Mouse (Mus musculus): Measurements from ENCODE around the gene Ubap1. TPM values are rescaled to one million over a fixed set of nuclear protein-coding genes. Genes with fewer than 3 reads are reported as not detected.
A peak's percentile ranks its signal among the peaks of the same experiment; 100 is the strongest.

Gene Ubap1
- polyA plus RNA-seq, 1 experiment from 2014 or later = 75.5 TPM

DNA sequence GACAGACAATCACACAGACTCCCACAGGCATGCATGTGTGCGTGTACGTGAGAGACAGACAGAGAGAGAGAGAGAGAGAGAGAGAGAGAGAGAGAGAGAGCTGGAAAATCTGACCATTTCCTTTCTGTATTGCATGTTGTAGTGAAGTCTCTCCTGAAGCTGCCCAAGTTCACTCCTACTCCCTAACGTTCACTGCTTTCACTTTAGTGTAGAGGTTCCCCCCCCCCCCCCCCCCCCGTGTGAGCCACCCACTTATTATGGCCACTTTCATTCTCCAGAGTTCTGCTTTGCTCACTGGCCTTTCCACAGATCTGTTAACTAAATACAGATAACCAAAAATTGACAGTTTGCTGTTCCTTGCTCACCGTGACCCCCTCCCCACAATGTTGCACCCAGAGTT is 957 bp upstream of the Ubap1 start:
- no peak for ATAC-seq (ENCODE audit: low FRiP score)
- Histone ChIP-seq H3K4me1 (replicated peaks; ENCODE audit: control insufficient read depth, insufficient read depth, low read length) (no peaks in the 10 kb centered on the region), H3K9me3 (ENCODE audit: control insufficient read depth, low read length) (no peaks in the 10 kb centered on the region), H3K36me3 (ENCODE audit: control insufficient read depth, insufficient read depth, low read length) (no peaks in the 10 kb centered on the region), H3K27ac (ENCODE audit: low read depth, low read length) (no peak overlapping the region), H3K4me3 (ENCODE audit: low read depth, low read length) (no peak overlapping the region), H3K4me2 (replicated peaks; ENCODE audit: low read depth, low read length) (no peak overlapping the region), H3K9ac (ENCODE audit: low read depth, low read length) (no peak overlapping the region), H3K27me3 (ENCODE audit: control insufficient read depth, insufficient read depth, low read length) (no peaks in the 10 kb centered on the region)
- WGBS = 54% methylated on average over 5 of the region's 5 CpGs
- no peak for DNase-seq (ENCODE audit: low spot score)

DNA sequence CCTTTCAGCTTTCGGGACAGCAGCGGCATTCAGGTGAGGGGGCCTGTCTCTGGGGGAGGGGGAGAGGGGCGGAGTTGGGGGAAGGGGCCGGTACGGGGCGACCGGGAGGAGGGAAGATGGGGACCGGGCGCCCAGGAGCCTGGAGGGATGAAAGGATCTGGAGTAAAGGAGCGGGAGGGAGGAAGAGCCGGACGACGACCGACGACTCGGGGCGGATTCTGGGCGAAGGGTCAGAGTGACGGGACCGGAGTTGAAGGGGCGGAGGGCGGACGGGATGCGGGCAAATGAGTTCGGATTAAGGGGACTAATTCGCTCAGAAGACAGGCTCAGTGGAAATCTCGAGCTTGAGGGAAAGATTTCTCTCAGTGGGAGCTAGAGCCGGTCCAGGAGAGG is 399 bp downstream of the Ubap1 start:
- Histone ChIP-seq H3K27ac (ENCODE audit: low read depth, low read length) (peak overlapping the region; percentile 88), H3K9ac (ENCODE audit: low read depth, low read length) (peak overlapping the region; percentile 91), H3K4me3 (ENCODE audit: low read depth, low read length) (peak overlapping the region; percentile 90), H3K4me1 (replicated peaks; ENCODE audit: control insufficient read depth, insufficient read depth, low read length) (no peaks in the 10 kb centered on the region), H3K36me3 (ENCODE audit: control insufficient read depth, insufficient read depth, low read length) (no peaks in the 10 kb centered on the region), H3K4me2 (replicated peaks; ENCODE audit: low read depth, low read length) (peak overlapping the region; percentile 58), H3K27me3 (ENCODE audit: control insufficient read depth, insufficient read depth, low read length) (no peaks in the 10 kb centered on the region), H3K9me3 (ENCODE audit: control insufficient read depth, low read length) (no peaks in the 10 kb centered on the region)
- 1% methylated on average over 28 of the region's 28 CpGs for WGBS
- ATAC-seq (ENCODE audit: low FRiP score) (peak; percentile 85), DNase-seq (ENCODE audit: low spot score) (no peak)

DNA sequence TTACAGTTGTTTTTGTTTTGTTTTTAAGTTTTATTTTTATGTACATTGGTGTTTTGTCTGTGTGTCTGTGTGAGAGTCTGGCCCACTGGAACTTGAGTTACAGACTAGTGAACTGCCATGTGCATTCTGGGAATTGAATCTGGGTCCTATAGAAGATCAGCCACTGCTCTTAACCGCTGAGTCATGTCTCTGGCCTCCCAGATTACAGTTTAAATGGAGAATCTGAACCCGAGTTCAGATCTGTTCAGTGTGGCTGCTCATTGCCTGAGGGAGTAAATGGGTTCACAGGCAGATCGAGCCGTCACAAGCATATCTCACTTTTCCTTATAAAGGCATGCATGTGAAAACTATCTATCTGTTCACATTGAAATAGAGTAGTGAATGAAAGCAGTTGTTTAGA is 4.0 kb downstream of the Ubap1 start:
- Histone ChIP-seq H3K27ac (ENCODE audit: low read depth, low read length) (no peak overlapping the region), H3K4me1 (replicated peaks; ENCODE audit: control insufficient read depth, insufficient read depth, low read length) (no peaks in the 10 kb centered on the region), H3K4me3 (ENCODE audit: low read depth, low read length) (no peak overlapping the region), H3K27me3 (ENCODE audit: control insufficient read depth, insufficient read depth, low read length) (no peaks in the 10 kb centered on the region), H3K9me3 (ENCODE audit: control insufficient read depth, low read length) (no peaks in the 10 kb centered on the region), H3K36me3 (ENCODE audit: control insufficient read depth, insufficient read depth, low read length) (no peaks in the 10 kb centered on the region), H3K9ac (ENCODE audit: low read depth, low read length) (no peak overlapping the region), H3K4me2 (replicated peaks; ENCODE audit: low read depth, low read length) (no peak overlapping the region)
- ATAC-seq (ENCODE audit: low FRiP score) (no peak), DNase-seq (ENCODE audit: low spot score) (no peak)
- WGBS = 96% methylated on average over 4 of the region's 4 CpGs

DNA sequence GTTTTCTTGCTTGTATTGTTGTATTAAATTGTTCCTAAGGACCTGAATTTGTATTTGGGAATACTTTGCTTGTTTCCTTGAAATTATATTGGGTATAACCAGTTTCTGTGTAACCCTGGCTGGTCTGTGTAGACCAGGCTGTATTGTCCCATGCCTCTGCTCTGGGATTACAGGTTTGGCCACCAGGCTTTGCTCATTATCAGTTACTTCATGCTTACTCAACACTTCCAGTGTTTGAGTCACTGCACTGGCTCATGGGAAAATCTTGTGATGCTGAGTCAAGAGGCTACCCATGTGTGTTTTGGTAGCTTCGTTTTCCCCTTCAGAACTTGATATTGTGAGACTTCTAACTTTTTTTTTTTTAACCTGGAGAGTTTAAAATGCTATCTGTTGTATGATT is 4.5 kb downstream of the Ubap1 start:
- H3K9me3 ChIP-seq (ENCODE audit: control insufficient read depth, low read length) = no peaks in the 10 kb centered on the region
- H3K4me2 ChIP-seq (replicated peaks; ENCODE audit: low read depth, low read length) = no peak overlapping the region
- H3K27me3 ChIP-seq (ENCODE audit: control insufficient read depth, insufficient read depth, low read length) = no peaks in the 10 kb centered on the region
- H3K36me3 ChIP-seq (ENCODE audit: control insufficient read depth, insufficient read depth, low read length) = no peaks in the 10 kb centered on the region
- H3K4me1 ChIP-seq (replicated peaks; ENCODE audit: control insufficient read depth, insufficient read depth, low read length) = no peaks in the 10 kb centered on the region
- DNase-seq (ENCODE audit: low spot score) (no peak), ATAC-seq (ENCODE audit: low FRiP score) (no peak)
- H3K27ac ChIP-seq (ENCODE audit: low read depth, low read length) = no peak overlapping the region
- WGBS = 77% methylated on average over 1 of the region's 1 CpGs
- H3K4me3 ChIP-seq (ENCODE audit: low read depth, low read length) = no peak overlapping the region
- no peak overlapping the region for H3K9ac ChIP-seq (ENCODE audit: low read depth, low read length)

DNA sequence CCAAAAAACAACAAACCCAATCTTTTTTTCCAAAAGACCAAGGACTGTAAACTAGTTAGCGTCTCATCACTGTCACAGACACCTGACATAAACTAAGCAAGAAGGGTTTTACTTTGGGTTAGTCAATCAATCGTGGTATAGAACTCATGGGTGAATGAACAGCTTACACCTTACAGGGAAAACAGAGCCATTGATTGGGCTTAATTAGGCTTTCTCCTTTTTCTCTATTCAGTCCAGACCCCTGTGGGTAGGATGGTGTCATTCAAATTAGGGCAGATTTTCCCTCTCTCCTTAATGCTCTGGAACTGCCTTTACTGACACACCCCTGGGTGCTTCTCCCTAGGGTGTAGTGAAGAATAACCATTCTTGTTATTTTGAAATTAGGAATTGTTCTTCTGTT is 8.4 kb downstream of the Ubap1 start:
- H3K27me3 ChIP-seq (ENCODE audit: control insufficient read depth, insufficient read depth, low read length) = no peaks in the 10 kb centered on the region
- no peak overlapping the region for H3K4me2 ChIP-seq (replicated peaks; ENCODE audit: low read depth, low read length)
- no peak overlapping the region for H3K9ac ChIP-seq (ENCODE audit: low read depth, low read length)
- H3K4me3 ChIP-seq (ENCODE audit: low read depth, low read length) = no peak overlapping the region
- H3K4me1 ChIP-seq (replicated peaks; ENCODE audit: control insufficient read depth, insufficient read depth, low read length) = no peaks in the 10 kb centered on the region
- H3K9me3 ChIP-seq (ENCODE audit: control insufficient read depth, low read length) = no peaks in the 10 kb centered on the region
- H3K36me3 ChIP-seq (ENCODE audit: control insufficient read depth, insufficient read depth, low read length) = no peaks in the 10 kb centered on the region
- no peak for DNase-seq (ENCODE audit: low spot score)
- WGBS = 61% methylated on average over 2 of the region's 2 CpGs
- no peak for ATAC-seq (ENCODE audit: low FRiP score)
- H3K27ac ChIP-seq (ENCODE audit: low read depth, low read length) = no peak overlapping the region

DNA sequence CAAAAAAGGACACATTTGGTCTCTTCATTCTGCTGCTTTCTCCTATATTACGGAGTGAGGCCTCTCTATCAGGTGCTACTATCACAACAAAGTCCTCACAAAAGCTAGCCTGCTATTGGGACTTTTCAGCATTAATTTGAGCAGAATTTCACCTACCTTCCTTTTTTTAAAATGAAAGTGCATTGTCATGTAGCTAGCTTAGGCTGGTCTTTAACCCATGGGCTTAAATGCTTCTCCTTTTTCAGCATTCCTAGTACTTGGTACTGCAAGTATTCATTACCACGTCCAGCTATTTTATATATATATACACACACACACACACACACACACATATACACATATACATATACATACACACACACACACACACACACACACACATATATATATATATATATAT is 9.9 kb downstream of the Ubap1 start:
- Histone ChIP-seq H3K4me3 (ENCODE audit: low read depth, low read length) (no peak overlapping the region), H3K9ac (ENCODE audit: low read depth, low read length) (no peak overlapping the region), H3K9me3 (ENCODE audit: control insufficient read depth, low read length) (no peaks in the 10 kb centered on the region), H3K4me2 (replicated peaks; ENCODE audit: low read depth, low read length) (no peak overlapping the region), H3K36me3 (ENCODE audit: control insufficient read depth, insufficient read depth, low read length) (no peaks in the 10 kb centered on the region), H3K27ac (ENCODE audit: low read depth, low read length) (no peak overlapping the region), H3K27me3 (ENCODE audit: control insufficient read depth, insufficient read depth, low read length) (no peaks in the 10 kb centered on the region), H3K4me1 (replicated peaks; ENCODE audit: control insufficient read depth, insufficient read depth, low read length) (no peaks in the 10 kb centered on the region)
- WGBS = 97% methylated on average over 2 of the region's 2 CpGs
- ATAC-seq (ENCODE audit: low FRiP score) (no peak), DNase-seq (ENCODE audit: low spot score) (no peak)

DNA sequence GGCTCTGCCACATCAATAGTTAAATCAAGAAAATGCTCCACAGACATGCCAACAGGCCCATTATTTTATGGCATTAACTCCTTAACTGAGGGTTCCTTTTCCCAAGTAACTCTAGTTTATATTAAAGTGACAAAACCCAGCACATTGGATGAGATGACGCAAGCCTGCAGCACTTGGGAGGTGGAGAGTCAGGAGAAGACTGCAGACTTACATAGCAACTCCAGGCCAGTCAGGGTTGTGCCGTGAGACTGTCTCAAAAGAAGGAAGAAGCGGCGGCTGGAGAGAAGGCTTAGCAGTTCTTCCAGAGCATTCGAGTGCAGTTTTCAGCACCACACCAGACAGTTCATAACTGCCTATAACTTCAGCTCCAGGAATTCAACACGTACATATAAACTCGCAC is 10.6 kb downstream of the Ubap1 start:
- Histone ChIP-seq H3K27me3 (ENCODE audit: control insufficient read depth, insufficient read depth, low read length) (no peaks in the 10 kb centered on the region), H3K9me3 (ENCODE audit: control insufficient read depth, low read length) (no peaks in the 10 kb centered on the region), H3K4me3 (ENCODE audit: low read depth, low read length) (no peak overlapping the region), H3K27ac (ENCODE audit: low read depth, low read length) (no peak overlapping the region), H3K36me3 (ENCODE audit: control insufficient read depth, insufficient read depth, low read length) (no peaks in the 10 kb centered on the region), H3K4me2 (replicated peaks; ENCODE audit: low read depth, low read length) (no peak overlapping the region), H3K4me1 (replicated peaks; ENCODE audit: control insufficient read depth, insufficient read depth, low read length) (no peaks in the 10 kb centered on the region), H3K9ac (ENCODE audit: low read depth, low read length) (no peak overlapping the region)
- WGBS = 96% methylated on average over 7 of the region's 7 CpGs
- DNase-seq (ENCODE audit: low spot score) = no peak
- ATAC-seq (ENCODE audit: low FRiP score) = no peak

DNA sequence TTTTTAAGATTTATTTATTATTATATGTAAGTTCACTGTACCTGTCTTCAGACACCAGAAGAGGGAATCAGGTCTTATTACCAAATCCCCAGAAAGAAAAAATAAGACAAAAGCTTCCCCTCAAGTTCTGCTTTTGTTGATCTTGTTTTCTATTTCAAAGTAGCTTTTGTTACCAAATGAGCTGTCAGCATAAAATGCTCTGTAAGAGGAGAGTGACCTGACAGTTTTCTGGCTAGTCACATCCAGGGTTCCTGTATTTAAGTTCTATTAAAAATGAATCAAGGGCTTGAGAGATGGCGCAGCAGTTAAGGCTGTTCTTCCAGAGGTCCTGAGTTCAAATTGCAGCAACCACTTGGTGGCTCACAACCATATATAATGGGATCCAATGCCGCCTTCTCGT is 12.3 kb downstream of the Ubap1 start:
- DNase-seq (ENCODE audit: low spot score) (no peak), ATAC-seq (ENCODE audit: low FRiP score) (no peak)
- WGBS = 91% methylated on average over 3 of the region's 3 CpGs
- no peaks in the 10 kb centered on the region for H3K27me3 ChIP-seq (ENCODE audit: control insufficient read depth, insufficient read depth, low read length)
- no peaks in the 10 kb centered on the region for H3K9me3 ChIP-seq (ENCODE audit: control insufficient read depth, low read length)
- no peak overlapping the region for H3K4me2 ChIP-seq (replicated peaks; ENCODE audit: low read depth, low read length)
- H3K4me1 ChIP-seq (replicated peaks; ENCODE audit: control insufficient read depth, insufficient read depth, low read length) = no peaks in the 10 kb centered on the region
- H3K9ac ChIP-seq (ENCODE audit: low read depth, low read length) = no peak overlapping the region
- H3K4me3 ChIP-seq (ENCODE audit: low read depth, low read length) = no peak overlapping the region
- H3K27ac ChIP-seq (ENCODE audit: low read depth, low read length) = no peak overlapping the region
- no peaks in the 10 kb centered on the region for H3K36me3 ChIP-seq (ENCODE audit: control insufficient read depth, insufficient read depth, low read length)

DNA sequence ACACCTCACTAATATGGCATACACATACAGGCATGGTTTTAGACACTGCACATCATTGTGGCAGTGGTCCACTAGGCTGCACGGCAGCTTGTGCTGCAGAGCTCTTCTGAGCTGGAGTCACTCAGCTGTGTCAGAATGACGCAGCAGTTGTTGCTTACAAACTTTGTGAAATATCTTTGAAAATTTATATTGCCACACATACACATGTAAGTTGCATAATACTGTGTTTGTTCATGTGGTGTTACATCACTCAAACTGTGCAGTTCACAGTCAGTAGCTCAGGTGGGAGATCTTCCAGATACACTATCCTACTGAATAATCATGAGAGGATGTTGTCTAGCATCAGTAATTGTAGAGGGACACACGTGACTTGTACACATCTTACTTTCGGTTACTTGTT is 19.4 kb downstream of the Ubap1 start:
- H3K4me1 ChIP-seq (replicated peaks; ENCODE audit: control insufficient read depth, insufficient read depth, low read length) = no peaks in the 10 kb centered on the region
- DNase-seq (ENCODE audit: low spot score) (no peak), ATAC-seq (ENCODE audit: low FRiP score) (no peak)
- no peak overlapping the region for H3K4me3 ChIP-seq (ENCODE audit: low read depth, low read length)
- no peaks in the 10 kb centered on the region for H3K27me3 ChIP-seq (ENCODE audit: control insufficient read depth, insufficient read depth, low read length)
- no peaks in the 10 kb centered on the region for H3K9me3 ChIP-seq (ENCODE audit: control insufficient read depth, low read length)
- H3K27ac ChIP-seq (ENCODE audit: low read depth, low read length) = no peak overlapping the region
- no peak overlapping the region for H3K4me2 ChIP-seq (replicated peaks; ENCODE audit: low read depth, low read length)
- H3K9ac ChIP-seq (ENCODE audit: low read depth, low read length) = no peak overlapping the region
- WGBS = 90% methylated on average over 4 of the region's 4 CpGs
- H3K36me3 ChIP-seq (ENCODE audit: control insufficient read depth, insufficient read depth, low read length) = no peaks in the 10 kb centered on the region
